Mouse (Mus musculus) lung, postnatal 0 days (tissue): ENCODE measurements around the gene Ppp3ca.

Source experiments
- CTCF ChIP-seq: IDR thresholded peaks from 2 replicates; pipeline ENCODE4 v1.5.1; 2016; ENCODE audit warnings: antibody characterized with exemption, mild to moderate bottlenecking
- EP300 ChIP-seq: IDR thresholded peaks from 2 replicates; pipeline ENCODE4 v1.6.1; 2016; ENCODE audit warnings: antibody characterized with exemption, mild to moderate bottlenecking, control low read depth

- no peak for TF ChIP-seq CTCF
- TF ChIP-seq EP300: no peak
Observed at GRCm38 (mm10) chr3:136749951-136750350, 80.0 kb downstream of the Ppp3ca start.
